8 mouse cellular contexts compared by ENCODE assay signal in the genomic region with DNA sequence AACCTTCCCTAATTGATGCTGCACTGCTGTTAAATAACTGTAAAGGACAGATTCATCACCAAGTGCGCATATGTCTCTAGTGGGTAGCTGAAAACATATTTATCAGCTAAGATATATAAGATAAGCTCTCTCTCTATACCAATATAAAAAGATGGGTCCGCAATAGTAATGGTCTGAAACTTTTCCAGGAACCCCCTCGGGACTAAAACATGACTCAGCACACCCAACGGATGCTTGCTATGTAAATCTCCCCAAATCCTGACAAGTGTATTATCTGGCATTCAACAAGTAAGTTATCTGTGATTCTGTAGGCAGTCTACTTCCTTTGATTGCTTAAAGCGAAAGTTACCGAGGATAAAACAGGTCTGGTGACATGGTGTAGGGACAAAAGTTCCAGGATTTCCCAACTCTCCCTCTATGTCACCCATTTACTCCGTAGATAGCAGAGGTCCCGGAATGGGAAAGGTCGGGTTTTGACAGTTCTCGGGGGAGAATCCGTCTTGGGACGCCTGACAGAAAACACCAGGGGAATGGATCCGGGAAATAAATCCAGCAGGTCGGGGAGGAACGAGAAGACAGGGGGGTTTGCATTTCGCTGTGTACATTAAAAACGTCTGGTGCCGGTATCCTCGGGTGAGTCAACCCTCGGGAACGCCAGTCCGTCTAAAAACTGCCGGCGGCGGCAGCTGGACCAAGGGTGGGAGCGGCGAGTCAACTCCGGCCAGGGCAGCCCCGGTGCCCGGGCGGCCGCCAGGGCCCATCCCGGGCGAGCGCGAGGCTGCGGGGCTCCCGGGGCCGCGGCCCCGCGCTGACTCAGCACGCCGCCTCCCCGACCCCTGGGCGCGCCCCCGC. TPM values are rescaled to one million over a fixed set of nuclear protein-coding genes. Genes with fewer than 3 reads are reported as not detected.
DNase-seq lines count a peak whose midpoint lies in the region; ATAC-seq and TF ChIP-seq lines count a peak whose summit lies in the region.

No protein-coding gene starts in this region.

- H3K36me3 ChIP-seq in E14TG2a.4 (ENCODE audit: insufficient read depth, low read length) = peaks cover 62% of the 10 kb centered on the region
- peaks cover 54% of the 10 kb centered on the region for H3K36me3 ChIP-seq in heart, embryonic 14.5 days (ENCODE audit: control insufficient read depth, insufficient read depth, low read length)
- H3K36me3 ChIP-seq in liver, embryonic 11.5 days (ENCODE audit: control insufficient read depth, insufficient read depth, low read length) = peaks cover 22% of the 10 kb centered on the region

- peak; percentile 76; the same call in 1 of the 2 replicates for ATAC-seq in heart, embryonic 14.5 days (ENCODE audit: insufficient number of reproducible peaks, insufficient read depth, low FRiP score, low read depth)
- ATAC-seq in liver, embryonic 11.5 days (replicated peaks; ENCODE audit: low FRiP score) = peak; percentile 64

- no peak for DNase-seq in left cerebral cortex, adult 2 months (ENCODE audit: extremely low spot score in 1 of 2, low spot score in 2 of 2)
- no peak for DNase-seq in left cerebral cortex, adult 11 months (ENCODE audit: low spot score)
- peak; percentile 37 for DNase-seq in embryo, embryonic 10.5 days (ENCODE audit: low spot score)
- peak; percentile 64 for DNase-seq in liver, embryonic 11.5 days (ENCODE audit: low spot score)
- peak; percentile 8 for DNase-seq in retina, postnatal 7 days (ENCODE audit: low read depth, low spot score)
- DNase-seq in cerebellum, adult 8-10 months = no peak

- intact Hi-C loops in left cerebral cortex, adult 2 months (cut with DNase I) = loop anchor here (2.0 kb wide), 1 partner anchor 39 kb away; no protein-coding TSS in a partner anchor

- no peak for TF ChIP-seq CTCF in left cerebral cortex, adult 2 months (IDR thresholded peaks at IDR 0.05)
- no peak for TF ChIP-seq CTCF in E14TG2a.4 (conservative IDR thresholded peaks at IDR 0.05; ENCODE audit: low read length)

- peak overlapping the region; percentile 95 for H3K9ac ChIP-seq in heart, embryonic 14.5 days (ENCODE audit: low read length)
- peak overlapping the region; percentile 90 for H3K9ac ChIP-seq in liver, embryonic 11.5 days (ENCODE audit: low read depth, low read length)

- H3K27me3 ChIP-seq in E14TG2a.4 (ENCODE audit: insufficient read depth, low read length) = no peaks in the 10 kb centered on the region
- H3K27me3 ChIP-seq in heart, embryonic 14.5 days (ENCODE audit: control insufficient read depth, insufficient read depth, low read length) = no peaks in the 10 kb centered on the region
- no peaks in the 10 kb centered on the region for H3K27me3 ChIP-seq in liver, embryonic 11.5 days (replicated peaks; ENCODE audit: control insufficient read depth, insufficient read depth, low read length)

- H3K4me1 ChIP-seq in E14TG2a.4 (replicated peaks; ENCODE audit: low read depth, low read length) = peaks cover 30% of the 10 kb centered on the region
- peaks cover 3 to 12% of the 10 kb centered on the region in 2 experiments for H3K4me1 ChIP-seq in heart, embryonic 14.5 days (ENCODE audit: control insufficient read depth in 2 of 2, insufficient read depth in 2 of 2, low read length in 2 of 2)
- peaks cover 10% of the 10 kb centered on the region; the same call in 1 of the 2 replicates for H3K4me1 ChIP-seq in liver, embryonic 11.5 days (replicated peaks; ENCODE audit: control insufficient read depth, insufficient read depth, low read length)

- peak overlapping the region; percentile 2; the same call in 1 of the 2 replicates for H3K27ac ChIP-seq in left cerebral cortex, adult 2 months
- peak overlapping the region; percentile 35 to 85 for H3K27ac ChIP-seq in heart, embryonic 14.5 days (replicated peaks in 1 of 2; ENCODE audit: control insufficient read depth in 1 of 2, insufficient read depth in 1 of 2, low read depth in 2 of 2, low read length in 2 of 2)
- peak overlapping the region; percentile 73 for H3K27ac ChIP-seq in liver, embryonic 11.5 days (ENCODE audit: low read depth, low read length)

- H3K4me3 ChIP-seq in left cerebral cortex, adult 2 months = peak overlapping the region; percentile 87
- peak overlapping the region; percentile 88 for H3K4me3 ChIP-seq in E14TG2a.4 (replicated peaks; ENCODE audit: low read length)
- peak overlapping the region; percentile 67 to 85 for H3K4me3 ChIP-seq in heart, embryonic 14.5 days (ENCODE audit: control insufficient read depth in 1 of 2, insufficient read depth in 1 of 2, low read depth in 1 of 2, low read length in 2 of 2)
- peak overlapping the region; percentile 91 for H3K4me3 ChIP-seq in liver, embryonic 11.5 days (ENCODE audit: low read depth, low read length)

- 3% methylated on average over 38 of the region's 48 CpGs for WGBS in heart, embryonic 14.5 days
- 3% methylated on average over 42 of the region's 48 CpGs for WGBS in liver, embryonic 11.5 days

- no peaks in the 10 kb centered on the region for H3K9me3 ChIP-seq in E14TG2a.4 (ENCODE audit: low read length)
- H3K9me3 ChIP-seq in heart, embryonic 14.5 days (ENCODE audit: control insufficient read depth, low read length) = no peaks in the 10 kb centered on the region
- no peaks in the 10 kb centered on the region for H3K9me3 ChIP-seq in liver, embryonic 11.5 days (ENCODE audit: control insufficient read depth, low read length)

- H3K4me2 ChIP-seq in heart, embryonic 14.5 days (ENCODE audit: low read length) = peak overlapping the region; percentile 89
- peak overlapping the region; percentile 93 for H3K4me2 ChIP-seq in liver, embryonic 11.5 days

RNA-seq across cellular contexts. Expression of gene Tbk1, which starts 0.6 kb away (rescaled TPM):
- 10 to 100 TPM; 47.2 to 50.3 TPM for total RNA-seq in left cerebral cortex, adult 2 months (2021)
- 24.7 and 26.4 TPM in 2 replicates for polyA plus RNA-seq in heart, embryonic 14.5 days (2014; fragmentation: Nextera tagmentation; extraction: Ambion mirVana)
- 32.0 and 32.1 TPM in 2 replicates for polyA plus RNA-seq in liver, embryonic 11.5 days (2014; fragmentation: Nextera tagmentation; extraction: Ambion mirVana)

RNA-seq across cellular contexts. Expression of gene Xpot, which starts 40.1 kb away (rescaled TPM):
- 10 to 100 TPM; 63.8 to 76.9 TPM for total RNA-seq in left cerebral cortex, adult 2 months (2021)
- 28.7 and 38.4 TPM in 2 replicates for polyA plus RNA-seq in heart, embryonic 14.5 days (2014; fragmentation: Nextera tagmentation; extraction: Ambion mirVana)
- 103 and 114 TPM in 2 replicates for polyA plus RNA-seq in liver, embryonic 11.5 days (2014; fragmentation: Nextera tagmentation; extraction: Ambion mirVana)

RNA-seq across cellular contexts. Expression of gene D930020B18Rik, which starts 55.4 kb away (rescaled TPM):
- total RNA-seq in left cerebral cortex, adult 2 months (2021) = under 1 TPM in 1 of 2 experiments, not detected in 1; 0.42 TPM
- polyA plus RNA-seq in heart, embryonic 14.5 days (2014; fragmentation: Nextera tagmentation; extraction: Ambion mirVana) = not detected in 2 replicates
- 0.39 TPM in 1 of 2 replicates, not detected in the other for polyA plus RNA-seq in liver, embryonic 11.5 days (2014; fragmentation: Nextera tagmentation; extraction: Ambion mirVana)

Comparison
In these comparisons a context has a peak if more than half of its experiments do, and no peak if none do; other contexts are left out.
1. DNase-seq: peak in embryo, embryonic 10.5 days (single experiment), liver, embryonic 11.5 days (single experiment) and retina, postnatal 7 days (single experiment); none in left cerebral cortex, adult 2 months (0 of 2), left cerebral cortex, adult 11 months (single experiment) and cerebellum, adult 8-10 months (single experiment).
2. H3K27ac ChIP-seq: peak in every context shown above with its lines; median percentile 73 in liver, embryonic 11.5 days; 60 in heart, embryonic 14.5 days; 2 in left cerebral cortex, adult 2 months.
3. Peak in every context shown above with its lines, with median percentiles within 50 percentile points of each other: H3K4me3 ChIP-seq.